Mouse (Mus musculus) limb, embryonic 11.5 days (tissue): ENCODE results near the gene Xlr3a. TPM values are rescaled to one million over a fixed set of nuclear protein-coding genes. Genes with fewer than 3 reads are reported as not detected.

Source experiments
- ATAC-seq: fragments of 200-750 bp; cut with Nextera tagmentation; 2 replicates; pipeline ENCODE4 v1.8.0; 2017; ENCODE audit warnings: low read depth; ENCODE audit not compliant: insufficient number of reproducible peaks, low FRiP score, low TSS enrichment
- DNase-seq: peaks from one replicate; pipeline ENCODE4 v3.0.0-alpha.2; 2015; ENCODE audit warnings: low spot score
- H3K27ac ChIP-seq: fragments of 300-500 bp; sonication (generic); replicated peaks from 2 replicates; pipeline ENCODE4 v1.5.1; 2014; ENCODE audit warnings: low read depth, mild to moderate bottlenecking, low read length
- H3K27me3 ChIP-seq: fragments of 300-500 bp; sonication (generic); 2 replicates; pipeline ENCODE4 v1.6.1; 2014; ENCODE audit warnings: mild to moderate bottlenecking, low read length, mixed read lengths; ENCODE audit not compliant: control insufficient read depth, insufficient read depth
- H3K36me3 ChIP-seq: fragments of 300-500 bp; sonication (generic); 2 replicates; pipeline ENCODE4 v1.6.1; 2014; ENCODE audit warnings: mild to moderate bottlenecking, low read length, moderate library complexity, mixed read lengths; ENCODE audit not compliant: control insufficient read depth, insufficient read depth
- H3K4me1 ChIP-seq: fragments of 300-500 bp; sonication (generic); 2 replicates; pipeline ENCODE4 v1.6.1; 2014; ENCODE audit warnings: low read length, mixed read lengths; ENCODE audit not compliant: control insufficient read depth, insufficient read depth
- H3K4me2 ChIP-seq: fragments of 300-500 bp; sonication (generic); 2 replicates; pipeline ENCODE4 v1.6.1; 2014; ENCODE audit warnings: low read depth, mild to moderate bottlenecking, moderate library complexity; ENCODE audit not compliant: severe bottlenecking
- H3K4me3 ChIP-seq: fragments of 300-500 bp; sonication (generic); 2 replicates; pipeline ENCODE4 v1.5.1; 2014; ENCODE audit warnings: low read depth, low read length
- H3K9ac ChIP-seq: fragments of 300-500 bp; sonication (generic); 2 replicates; pipeline ENCODE4 v1.6.1; 2014; ENCODE audit warnings: mild to moderate bottlenecking, low read length
- H3K9me3 ChIP-seq: fragments of 300-500 bp; sonication (generic); 2 replicates; pipeline ENCODE4 v1.6.1; 2016; ENCODE audit warnings: low read length; ENCODE audit not compliant: control insufficient read depth
- WGBS: fragments of 180-500 bp; shearing (Covaris S2); extraction: QIAGEN DNeasy Blood & Tissue Kit; methylation state at CpG from one replicate; pipeline ENCODE4 v1.1.7; 2014; 5-methylcytosine and 5-hydroxymethylcytosine counted together
- polyA plus RNA-seq: library from polyadenylated mRNA; unstranded; fragments of >200 nt; fragmentation: Nextera tagmentation; extraction: Ambion mirVana; gene quantifications from 2 replicates; pipeline ENCODE4 v1.2.1, GENCODE M21; 2014

Gene Xlr3a
- polyA plus RNA-seq, 1 experiment from 2014 or later: 3.7 TPM

GRCm38 (mm10) chrX:73063512-73064414, 33.1 kb downstream of the Xlr3a start:
- Histone ChIP-seq H3K9ac (0 out of 2 replicates have a peak overlapping the region, but pooled peaks have one; percentile 12), H3K4me3 (no peak overlapping the region), H3K27ac (no peak overlapping the region), H3K27me3 (no peaks in the 10 kb centered on the region), H3K9me3 (no peaks in the 10 kb centered on the region), H3K4me2 (peak overlapping the region; percentile 24; the same call in 1 of the 2 replicates), H3K4me1 (no peaks in the 10 kb centered on the region), H3K36me3 (no peaks in the 10 kb centered on the region)
- WGBS: 37% methylated on average over 24 of the region's 24 CpGs
- ATAC-seq: no peak
- DNase-seq: peak; percentile 44

GRCm38 (mm10) chrX:73062323-73062722, 34.6 kb downstream of the Xlr3a start:
- DNase-seq (no peak), ATAC-seq (no peak)
- WGBS: 51% methylated on average over 5 of the region's 5 CpGs
- no peaks in the 10 kb centered on the region for H3K27me3 ChIP-seq
- H3K4me3 ChIP-seq: no peak overlapping the region
- no peaks in the 10 kb centered on the region for H3K4me1 ChIP-seq
- H3K36me3 ChIP-seq: no peaks in the 10 kb centered on the region
- H3K9ac ChIP-seq: no peak overlapping the region
- no peak overlapping the region for H3K4me2 ChIP-seq
- H3K27ac ChIP-seq: no peak overlapping the region
- no peaks in the 10 kb centered on the region for H3K9me3 ChIP-seq

- no peaks in the 10 kb centered on the region for H3K27me3 ChIP-seq
- ATAC-seq: no peak
- no peaks in the 10 kb centered on the region for H3K4me1 ChIP-seq
- no peak for DNase-seq
- no peak overlapping the region for H3K4me3 ChIP-seq
- H3K27ac ChIP-seq: no peak overlapping the region
- no peaks in the 10 kb centered on the region for H3K9me3 ChIP-seq
- WGBS: 84% methylated on average over 1 of the region's 1 CpGs
- no peaks in the 10 kb centered on the region for H3K36me3 ChIP-seq
- no peak overlapping the region for H3K4me2 ChIP-seq
- H3K9ac ChIP-seq: no peak overlapping the region
Measured at GRCm38 (mm10) chrX:73061528-73061927, 35.4 kb downstream of the Xlr3a start.

GRCm38 (mm10) chrX:73053860-73054563, 42.9 kb downstream of the Xlr3a start:
- H3K9ac ChIP-seq: no peak overlapping the region
- peak; percentile 85; the same call in 1 of the 2 replicates for ATAC-seq
- H3K4me1 ChIP-seq: no peaks in the 10 kb centered on the region
- peak; percentile 93 for DNase-seq
- H3K27ac ChIP-seq: no peak overlapping the region
- H3K9me3 ChIP-seq: no peaks in the 10 kb centered on the region
- WGBS: 21% methylated on average over 14 of the region's 14 CpGs
- no peak overlapping the region for H3K4me3 ChIP-seq
- H3K36me3 ChIP-seq: no peaks in the 10 kb centered on the region
- H3K4me2 ChIP-seq: peak overlapping the region; percentile 13; the same call in 1 of the 2 replicates
- no peaks in the 10 kb centered on the region for H3K27me3 ChIP-seq

GRCm38 (mm10) chrX:73039666-73040065, 57.2 kb downstream of the Xlr3a start:
- ATAC-seq (no peak), DNase-seq (no peak)
- WGBS: 80% methylated on average over 12 of the region's 12 CpGs
- Histone ChIP-seq H3K9ac (no peak overlapping the region), H3K9me3 (no peaks in the 10 kb centered on the region), H3K4me2 (no peak overlapping the region), H3K36me3 (no peaks in the 10 kb centered on the region), H3K4me3 (no peak overlapping the region), H3K27me3 (no peaks in the 10 kb centered on the region), H3K27ac (no peak overlapping the region), H3K4me1 (no peaks in the 10 kb centered on the region)

GRCm38 (mm10) chrX:73038831-73039230, 58.1 kb downstream of the Xlr3a start:
- H3K36me3 ChIP-seq: no peaks in the 10 kb centered on the region
- no peak overlapping the region for H3K27ac ChIP-seq
- H3K4me2 ChIP-seq: no peak overlapping the region
- no peak overlapping the region for H3K4me3 ChIP-seq
- H3K4me1 ChIP-seq: no peaks in the 10 kb centered on the region
- H3K9ac ChIP-seq: no peak overlapping the region
- H3K9me3 ChIP-seq: no peaks in the 10 kb centered on the region
- 89% methylated on average over 8 of the region's 8 CpGs for WGBS
- DNase-seq: no peak
- ATAC-seq: no peak
- H3K27me3 ChIP-seq: no peaks in the 10 kb centered on the region

GRCm38 (mm10) chrX:73037003-73037402, 59.9 kb downstream of the Xlr3a start, which contains the start of gene Pnma5:
Gene Pnma5, minus strand, starts transcription at chrX:73037103.
- ATAC-seq (no peak), DNase-seq (no peak)
- Histone ChIP-seq H3K9me3 (no peaks in the 10 kb centered on the region), H3K4me2 (no peak within 1 kb of the TSS), H3K27ac (no peak within 1 kb of the TSS), H3K4me3 (no peak within 1 kb of the TSS), H3K9ac (no peak within 1 kb of the TSS), H3K27me3 (no peaks in the 10 kb centered on the region), H3K4me1 (no peaks in the 10 kb centered on the region), H3K36me3 (no peaks in the 10 kb centered on the region)
- WGBS: 86% methylated on average over 1 of the region's 1 CpGs
